Mouse (Mus musculus): Measurements from ENCODE around the gene Cd22. TPM values are rescaled to one million over a fixed set of nuclear protein-coding genes. Genes with fewer than 3 reads are reported as not detected.

Gene Cd22
- polyA plus RNA-seq, 1 experiment = not detected

GRCm38 (mm10) chr7:30820854-30821445 lies 59.2 kb downstream of the Cd22 start:
- Histone ChIP-seq H3K27me3 (ENCODE audit: control insufficient read depth, insufficient read depth, insufficient read length) (peaks cover 29% of the 10 kb centered on the region), H3ac (ENCODE audit: control insufficient read depth, insufficient read length) (no peak overlapping the region), H3K79me2 (ENCODE audit: control insufficient read depth, insufficient read depth) (no peaks in the 10 kb centered on the region), H3K4me3 (no peak overlapping the region), H3K36me3 (ENCODE audit: control insufficient read depth, insufficient read depth) (no peaks in the 10 kb centered on the region), H3K4me2 (ENCODE audit: low read depth) (no peak overlapping the region)
- TF ChIP-seq REST (IDR thresholded peaks at IDR 0.05; ENCODE audit: insufficient read depth, insufficient read length) (no peak), CEBPB (IDR thresholded peaks at IDR 0.05; ENCODE audit: insufficient read depth, poor library complexity, severe bottlenecking) (no peak), SRF (IDR thresholded peaks at IDR 0.05; ENCODE audit: control insufficient read depth, insufficient read length, low read depth) (no peak), POLR2AphosphoS2 (IDR thresholded peaks at IDR 0.05; ENCODE audit: insufficient read length, low read depth) (no peak), E2F4 (IDR thresholded peaks at IDR 0.05; ENCODE audit: insufficient read depth) (no peak), USF1 (IDR thresholded peaks at IDR 0.05; ENCODE audit: low read depth) (no peak), MYOG (IDR thresholded peaks at IDR 0.05; ENCODE audit: control insufficient read depth in 1 of 3, insufficient read depth in 1 of 3, insufficient read length in 2 of 3, low read depth in 2 of 3) (no peak), MAX (IDR thresholded peaks at IDR 0.05; ENCODE audit: low read depth) (no peak), TCF3 (IDR thresholded peaks at IDR 0.05; ENCODE audit: insufficient read length, low read depth) (no peak), MYOD1 (IDR thresholded peaks at IDR 0.05; ENCODE audit: control insufficient read depth in 1 of 3, insufficient read length in 2 of 3, low read depth in 2 of 3) (no peak), POLR2A (IDR thresholded peaks at IDR 0.05; ENCODE audit: insufficient read length, low read depth) (no peak), TCF12 (IDR thresholded peaks at IDR 0.05; ENCODE audit: insufficient read depth, poor library complexity, severe bottlenecking) (no peak)

GRCm38 (mm10) chr7:30820131-30820530 lies 60.0 kb downstream of the Cd22 start:
- peaks cover 29% of the 10 kb centered on the region for H3K27me3 ChIP-seq (ENCODE audit: control insufficient read depth, insufficient read depth, insufficient read length)
- H3K36me3 ChIP-seq (ENCODE audit: control insufficient read depth, insufficient read depth) = no peaks in the 10 kb centered on the region
- no peak for TF ChIP-seq TCF3 (IDR thresholded peaks at IDR 0.05; ENCODE audit: insufficient read length, low read depth)
- no peak for TF ChIP-seq POLR2A (IDR thresholded peaks at IDR 0.05; ENCODE audit: insufficient read length, low read depth)
- TF ChIP-seq E2F4 (IDR thresholded peaks at IDR 0.05; ENCODE audit: insufficient read depth) = no peak
- no peak for TF ChIP-seq POLR2AphosphoS2 (IDR thresholded peaks at IDR 0.05; ENCODE audit: insufficient read length, low read depth)
- TF ChIP-seq USF1 (IDR thresholded peaks at IDR 0.05; ENCODE audit: low read depth) = no peak
- no peak for TF ChIP-seq SRF (IDR thresholded peaks at IDR 0.05; ENCODE audit: control insufficient read depth, insufficient read length, low read depth)
- TF ChIP-seq TCF12 (IDR thresholded peaks at IDR 0.05; ENCODE audit: insufficient read depth, poor library complexity, severe bottlenecking) = no peak
- no peak for TF ChIP-seq REST (IDR thresholded peaks at IDR 0.05; ENCODE audit: insufficient read depth, insufficient read length)
- TF ChIP-seq MYOD1 (IDR thresholded peaks at IDR 0.05; ENCODE audit: control insufficient read depth in 1 of 3, insufficient read length in 2 of 3, low read depth in 2 of 3) = no peak
- no peak for TF ChIP-seq MYOG (IDR thresholded peaks at IDR 0.05; ENCODE audit: control insufficient read depth in 1 of 3, insufficient read depth in 1 of 3, insufficient read length in 2 of 3, low read depth in 2 of 3)
- no peak for TF ChIP-seq CEBPB (IDR thresholded peaks at IDR 0.05; ENCODE audit: insufficient read depth, poor library complexity, severe bottlenecking)
- no peak for TF ChIP-seq MAX (IDR thresholded peaks at IDR 0.05; ENCODE audit: low read depth)
- no peaks in the 10 kb centered on the region for H3K79me2 ChIP-seq (ENCODE audit: control insufficient read depth, insufficient read depth)
- no peak overlapping the region for H3ac ChIP-seq (ENCODE audit: control insufficient read depth, insufficient read length)
- no peak overlapping the region for H3K4me2 ChIP-seq (ENCODE audit: low read depth)
- no peak overlapping the region for H3K4me3 ChIP-seq

Other genes with a start within 250 kb of the Cd22 start
- gene Etv2, start 244.5 kb downstream of the Cd22 start, polyA plus RNA-seq (2012; fragmentation: generic; extraction: Trizol) = not detected
- gene Rbm42, start 230.0 kb downstream of the Cd22 start, polyA plus RNA-seq (2012; fragmentation: generic; extraction: Trizol) = 124 TPM
- 8.4 TPM for gene Haus5, start 215.3 kb downstream of the Cd22 start, polyA plus RNA-seq (2012; fragmentation: generic; extraction: Trizol)
- gene Pmis2, start 208.7 kb downstream of the Cd22 start, polyA plus RNA-seq (2012; fragmentation: generic; extraction: Trizol) = not detected
- not detected for gene 2200002J24Rik, start 181.4 kb downstream of the Cd22 start, polyA plus RNA-seq (2012; fragmentation: generic; extraction: Trizol)
- not detected for gene Atp4a, start 168.1 kb downstream of the Cd22 start, polyA plus RNA-seq (2012; fragmentation: generic; extraction: Trizol)
- gene Tmem147, start 150.8 kb downstream of the Cd22 start, polyA plus RNA-seq (2012; fragmentation: generic; extraction: Trizol) = 241 TPM
- gene Gapdhs, start 136.7 kb downstream of the Cd22 start, polyA plus RNA-seq (2012; fragmentation: generic; extraction: Trizol) = 0.05 TPM
- gene Sbsn, start 128.9 kb downstream of the Cd22 start, polyA plus RNA-seq (2012; fragmentation: generic; extraction: Trizol) = 0.79 TPM
- gene Dmkn, start 116.6 kb downstream of the Cd22 start, polyA plus RNA-seq (2012; fragmentation: generic; extraction: Trizol) = not detected
- not detected for gene Krtdap, start 92.4 kb downstream of the Cd22 start, polyA plus RNA-seq (2012; fragmentation: generic; extraction: Trizol)
- gene Ffar2, start 56.6 kb downstream of the Cd22 start, polyA plus RNA-seq (2012; fragmentation: generic; extraction: Trizol) = not detected
- gene Ffar3, start 24.2 kb downstream of the Cd22 start, polyA plus RNA-seq (2012; fragmentation: generic; extraction: Trizol) = not detected
- gene Ffar1, start 18.8 kb downstream of the Cd22 start, polyA plus RNA-seq (2012; fragmentation: generic; extraction: Trizol) = not detected
- gene Mag, start 34.5 kb upstream of the Cd22 start, polyA plus RNA-seq (2012; fragmentation: generic; extraction: Trizol) = 0.01 TPM
- not detected for gene Hamp2, start 44.3 kb upstream of the Cd22 start, polyA plus RNA-seq (2012; fragmentation: generic; extraction: Trizol)
- not detected for gene Hamp, start 63.7 kb upstream of the Cd22 start, polyA plus RNA-seq (2012; fragmentation: generic; extraction: Trizol)
- gene Usf2, start 76.5 kb upstream of the Cd22 start, polyA plus RNA-seq (2012; fragmentation: generic; extraction: Trizol) = 88.6 TPM
- gene Lsr, start 93.1 kb upstream of the Cd22 start, polyA plus RNA-seq (2012; fragmentation: generic; extraction: Trizol) = 0.02 TPM
- not detected for gene Fam187b, start 93.4 kb upstream of the Cd22 start, polyA plus RNA-seq (2012; fragmentation: generic; extraction: Trizol)
- gene Fxyd5, start 162.1 kb upstream of the Cd22 start, polyA plus RNA-seq (2012; fragmentation: generic; extraction: Trizol) = 31.0 TPM
- not detected for gene Fxyd7, start 171.1 kb upstream of the Cd22 start, polyA plus RNA-seq (2012; fragmentation: generic; extraction: Trizol)
- 8.4 TPM for gene Fxyd1, start 176.9 kb upstream of the Cd22 start, polyA plus RNA-seq (2012; fragmentation: generic; extraction: Trizol)
- not detected for gene Lgi4, start 179.0 kb upstream of the Cd22 start, polyA plus RNA-seq (2012; fragmentation: generic; extraction: Trizol)
- gene Fxyd3, start 196.4 kb upstream of the Cd22 start, polyA plus RNA-seq (2012; fragmentation: generic; extraction: Trizol) = 0.01 TPM
- gene Hpn, start 234.9 kb upstream of the Cd22 start, polyA plus RNA-seq (2012; fragmentation: generic; extraction: Trizol) = not detected
- gene Scn1b, start 246.7 kb upstream of the Cd22 start, polyA plus RNA-seq (2012; fragmentation: generic; extraction: Trizol) = 4.1 TPM